Mouse (Mus musculus): ENCODE data around the gene Cdh5. TPM values are rescaled to one million over a fixed set of nuclear protein-coding genes. Genes with fewer than 3 reads are reported as not detected.

Gene Cdh5
- polyA plus RNA-seq, 1 experiment from 2014 or later: 2.9 TPM

DNA sequence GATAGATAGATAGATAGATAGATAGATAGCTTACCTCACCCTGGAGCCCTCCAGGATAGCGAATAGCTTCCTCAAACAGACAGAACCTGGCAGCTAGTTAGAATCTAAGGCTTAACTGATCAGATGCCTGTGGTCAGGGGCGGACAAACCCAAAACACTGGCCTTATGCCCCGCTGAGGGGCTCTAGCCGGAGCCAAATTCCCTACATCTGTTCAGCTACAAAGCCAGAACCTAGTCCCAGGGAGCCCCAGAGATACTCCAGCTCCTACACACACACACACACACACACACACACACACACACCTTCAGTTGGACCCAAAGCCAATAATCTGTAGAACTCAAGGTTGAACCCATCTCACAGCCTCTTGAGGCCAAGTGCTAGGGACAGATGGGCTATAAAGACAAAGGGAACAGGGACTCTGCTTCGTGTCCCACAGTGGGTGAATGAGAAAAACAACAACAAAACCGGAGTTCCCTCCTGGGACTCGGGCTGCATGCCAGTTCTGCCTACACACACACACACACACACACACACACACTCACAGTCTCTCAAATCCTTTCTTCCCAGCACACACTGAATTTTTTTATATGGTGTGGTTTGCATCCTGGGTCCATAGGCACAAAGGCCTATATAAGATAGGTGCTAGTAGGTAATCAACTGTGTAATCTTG is 5.0 kb downstream of the Cdh5 start:
- Histone ChIP-seq H3K36me3 (ENCODE audit: inconsistent target) (no peaks in the 10 kb centered on the region), H3K79me2 (ENCODE audit: inconsistent target) (no peaks in the 10 kb centered on the region), H3K27ac (no peak overlapping the region), H3K4me3 (ENCODE audit: inconsistent target) (no peak overlapping the region)
- 92% methylated on average over 6 of the region's 7 CpGs for WGBS (ENCODE audit: missing documents)

DNA sequence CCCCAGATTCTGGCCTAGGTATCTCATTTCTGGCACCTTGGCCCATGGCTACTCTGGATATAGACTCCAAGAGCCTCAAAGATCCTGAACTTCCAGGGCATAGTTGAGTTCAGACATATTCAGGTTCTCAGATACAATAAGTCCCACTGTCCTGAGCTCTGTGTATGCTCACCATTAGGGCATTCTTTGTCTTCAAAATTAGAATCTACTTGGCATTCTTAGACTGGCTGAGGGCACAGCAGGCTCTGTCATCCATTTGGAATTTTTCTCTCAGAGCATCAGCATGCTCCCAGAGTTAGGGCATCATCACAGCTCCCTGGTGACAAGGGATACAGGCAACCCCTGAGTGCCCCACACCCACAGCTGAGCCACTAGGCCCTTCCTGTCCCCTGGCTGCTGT is 5.7 kb downstream of the Cdh5 start:
- Histone ChIP-seq H3K4me3 (ENCODE audit: inconsistent target) (no peak overlapping the region), H3K36me3 (ENCODE audit: inconsistent target) (no peaks in the 10 kb centered on the region), H3K79me2 (ENCODE audit: inconsistent target) (no peaks in the 10 kb centered on the region), H3K27ac (no peak overlapping the region)

DNA sequence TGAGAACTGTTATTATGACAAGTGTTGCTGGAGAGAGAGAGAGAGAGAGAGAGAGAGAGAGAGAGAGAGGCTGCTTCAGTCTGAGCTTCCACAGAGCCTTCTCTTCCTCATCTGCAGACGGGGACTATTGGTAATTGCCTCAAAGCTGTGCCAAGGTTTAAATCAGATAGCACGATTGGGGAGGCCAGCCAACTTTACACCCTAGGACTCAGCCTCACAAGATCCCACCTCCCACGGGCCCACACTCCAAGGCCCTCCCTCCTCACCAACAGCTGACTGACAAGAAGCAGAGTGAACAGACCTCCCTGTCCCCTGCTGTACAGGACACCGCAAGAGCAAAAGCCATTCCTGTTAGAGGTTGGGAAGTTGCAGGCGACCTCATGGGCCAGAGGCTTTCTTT is 6.6 kb downstream of the Cdh5 start:
- 60% methylated on average over 5 of the region's 5 CpGs for WGBS (ENCODE audit: missing documents)
- H3K4me3 ChIP-seq (ENCODE audit: inconsistent target): no peak overlapping the region
- no peaks in the 10 kb centered on the region for H3K79me2 ChIP-seq (ENCODE audit: inconsistent target)
- H3K27ac ChIP-seq: no peak overlapping the region
- no peaks in the 10 kb centered on the region for H3K36me3 ChIP-seq (ENCODE audit: inconsistent target)

GRCm38 (mm10) chr8:104110498-104111134 is 9.2 kb downstream of the Cdh5 start:
- H3K36me3 ChIP-seq (ENCODE audit: inconsistent target): no peaks in the 10 kb centered on the region
- peak overlapping the region; percentile 87 for H3K27ac ChIP-seq
- WGBS (ENCODE audit: missing documents): 41% methylated on average over 10 of the region's 10 CpGs
- no peaks in the 10 kb centered on the region for H3K79me2 ChIP-seq (ENCODE audit: inconsistent target)
- H3K4me3 ChIP-seq (ENCODE audit: inconsistent target): no peak overlapping the region

DNA sequence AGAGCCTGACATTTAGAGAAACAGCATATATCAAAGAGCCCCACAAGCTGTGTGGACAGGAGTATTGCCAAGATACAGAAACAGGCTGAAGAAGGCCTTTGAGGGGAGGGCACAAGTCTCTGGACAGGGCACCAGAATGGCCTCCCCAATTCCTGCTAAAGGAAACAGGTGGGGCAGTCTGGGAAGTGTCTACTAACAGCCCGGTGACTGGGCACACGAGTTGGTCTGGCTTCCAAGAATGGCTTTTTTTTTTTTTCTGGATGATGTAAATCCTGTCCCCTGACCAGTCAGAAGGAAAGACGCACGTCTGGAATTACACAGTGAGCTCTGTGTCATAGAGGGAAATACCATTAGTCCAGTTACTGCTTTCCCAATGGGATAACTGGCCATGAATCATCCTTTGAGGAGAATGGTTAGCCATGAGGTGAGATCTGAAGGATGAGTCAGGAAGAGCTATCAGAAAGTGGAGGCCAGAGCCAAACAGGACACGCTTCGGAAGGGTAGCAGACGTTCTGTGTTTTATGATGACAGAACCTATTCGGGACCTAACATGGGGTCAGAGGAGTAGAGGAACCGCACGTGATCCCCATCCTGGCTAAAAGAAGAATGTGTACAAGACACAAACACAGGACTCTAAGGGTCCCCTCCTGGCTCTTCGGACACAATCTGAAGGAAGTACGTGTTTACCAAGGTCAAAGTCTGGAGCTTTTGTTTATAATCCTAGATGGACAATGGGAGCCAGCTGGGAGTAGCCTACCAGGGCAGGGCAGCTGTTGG is 20.4 kb downstream of the Cdh5 start:
- Histone ChIP-seq H3K79me2 (ENCODE audit: inconsistent target) (no peaks in the 10 kb centered on the region), H3K27ac (no peak overlapping the region), H3K36me3 (ENCODE audit: inconsistent target) (no peaks in the 10 kb centered on the region), H3K4me3 (ENCODE audit: inconsistent target) (no peak overlapping the region)
- WGBS (ENCODE audit: missing documents): 90% methylated on average over 12 of the region's 12 CpGs

DNA sequence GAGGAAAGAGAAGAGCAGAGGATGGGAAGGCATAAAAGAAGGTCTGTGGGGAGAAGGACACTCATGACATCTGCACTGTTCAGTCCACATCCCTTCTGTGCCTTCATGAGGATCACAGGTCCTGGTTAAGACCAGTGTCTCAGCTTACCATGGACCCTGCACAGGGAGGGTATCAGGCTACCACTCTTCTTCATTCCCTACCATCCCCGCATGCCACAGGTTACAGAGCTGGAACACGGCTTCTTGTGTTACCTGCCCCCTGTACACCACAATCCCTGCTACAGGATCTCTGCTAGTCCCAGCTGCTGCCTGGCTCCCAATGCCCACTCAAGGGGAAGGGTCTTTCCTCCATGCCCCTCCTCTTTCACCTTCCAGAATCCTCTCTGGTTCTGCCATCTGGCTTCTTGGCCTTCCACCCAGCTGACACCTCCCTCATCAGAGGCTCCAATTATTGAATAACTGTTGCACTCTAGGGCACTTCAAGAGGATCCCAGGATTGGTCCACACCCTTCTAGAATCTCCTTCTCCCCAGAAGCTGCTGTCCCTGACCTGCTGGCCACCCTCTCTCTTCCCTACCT is 21.7 kb downstream of the Cdh5 start:
- no peaks in the 10 kb centered on the region for H3K79me2 ChIP-seq (ENCODE audit: inconsistent target)
- 96% methylated on average over 2 of the region's 2 CpGs for WGBS (ENCODE audit: missing documents)
- H3K36me3 ChIP-seq (ENCODE audit: inconsistent target): no peaks in the 10 kb centered on the region
- no peak overlapping the region for H3K27ac ChIP-seq
- no peak overlapping the region for H3K4me3 ChIP-seq (ENCODE audit: inconsistent target)

- no peaks in the 10 kb centered on the region for H3K79me2 ChIP-seq (ENCODE audit: inconsistent target)
- no peaks in the 10 kb centered on the region for H3K36me3 ChIP-seq (ENCODE audit: inconsistent target)
- no peak overlapping the region for H3K27ac ChIP-seq
- 71% methylated on average over 5 of the region's 5 CpGs for WGBS (ENCODE audit: missing documents)
- H3K4me3 ChIP-seq (ENCODE audit: inconsistent target): no peak overlapping the region
Observed at GRCm38 (mm10) chr8:104124534-104124933, 23.1 kb downstream of the Cdh5 start.

- WGBS (ENCODE audit: missing documents): 80% methylated on average over 4 of the region's 4 CpGs
Observed at GRCm38 (mm10) chr8:104127160-104127883, 25.9 kb downstream of the Cdh5 start.

DNA sequence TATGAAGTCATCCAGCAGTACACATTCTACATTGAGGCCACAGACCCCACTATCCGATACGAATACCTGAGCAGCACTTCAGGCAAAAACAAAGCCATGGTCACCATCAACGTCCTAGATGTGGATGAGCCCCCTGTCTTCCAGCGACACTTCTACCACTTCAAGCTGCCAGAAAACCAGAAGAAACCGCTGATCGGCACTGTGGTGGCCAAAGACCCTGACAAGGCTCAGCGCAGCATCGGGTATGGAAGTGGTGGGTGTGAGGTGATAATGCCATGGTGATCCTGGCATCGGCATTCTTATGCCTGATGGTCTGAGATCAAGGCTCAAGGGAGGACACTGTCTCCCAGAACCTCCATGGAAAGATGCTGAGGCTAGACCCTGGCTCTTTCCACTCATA is 29.5 kb downstream of the Cdh5 start:
- Histone ChIP-seq H3K4me3 (ENCODE audit: inconsistent target) (no peak overlapping the region), H3K79me2 (ENCODE audit: inconsistent target) (no peaks in the 10 kb centered on the region), H3K27ac (no peak overlapping the region), H3K36me3 (ENCODE audit: inconsistent target) (no peaks in the 10 kb centered on the region)
- 98% methylated on average over 9 of the region's 9 CpGs for WGBS (ENCODE audit: missing documents)

More at GRCm38 (mm10) chr8:104127160-104127883, 25.9 kb downstream of the Cdh5 start:
- Histone ChIP-seq H3K79me2 (ENCODE audit: inconsistent target) (no peaks in the 10 kb centered on the region), H3K27ac (no peak overlapping the region), H3K36me3 (ENCODE audit: inconsistent target) (no peaks in the 10 kb centered on the region), H3K4me3 (ENCODE audit: inconsistent target) (no peak overlapping the region)

DNA sequence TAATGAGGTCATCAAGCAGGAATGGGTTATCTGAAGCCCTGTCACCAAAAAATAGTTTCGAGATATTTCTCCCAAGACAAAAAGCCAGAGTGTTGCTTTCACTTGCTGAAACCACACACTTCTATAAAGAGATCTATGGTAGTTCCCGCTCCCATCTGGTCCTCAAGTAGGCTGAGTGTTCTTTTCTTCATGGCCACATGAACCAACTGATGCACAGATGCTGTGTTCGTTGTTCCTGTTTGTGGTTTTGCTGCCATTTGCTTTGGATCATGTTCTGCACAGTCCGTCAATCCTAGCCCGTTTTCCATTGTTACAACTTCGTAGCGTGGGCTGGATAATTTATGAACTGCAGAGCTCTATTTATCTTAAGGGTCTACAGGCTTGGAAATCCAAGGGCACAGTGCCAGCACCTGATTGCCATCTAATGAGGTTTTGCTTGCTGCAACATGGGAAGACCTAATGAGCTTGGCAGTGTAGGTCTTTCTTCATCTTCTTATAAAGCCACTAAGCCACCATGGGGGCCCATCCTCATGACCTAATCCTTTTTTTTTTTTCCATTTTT is 30.1 kb downstream of the Cdh5 start:
- Histone ChIP-seq H3K36me3 (ENCODE audit: inconsistent target) (no peaks in the 10 kb centered on the region), H3K4me3 (ENCODE audit: inconsistent target) (no peak overlapping the region), H3K79me2 (ENCODE audit: inconsistent target) (no peaks in the 10 kb centered on the region), H3K27ac (no peak overlapping the region)
- 52% methylated on average over 7 of the region's 7 CpGs for WGBS (ENCODE audit: missing documents)

DNA sequence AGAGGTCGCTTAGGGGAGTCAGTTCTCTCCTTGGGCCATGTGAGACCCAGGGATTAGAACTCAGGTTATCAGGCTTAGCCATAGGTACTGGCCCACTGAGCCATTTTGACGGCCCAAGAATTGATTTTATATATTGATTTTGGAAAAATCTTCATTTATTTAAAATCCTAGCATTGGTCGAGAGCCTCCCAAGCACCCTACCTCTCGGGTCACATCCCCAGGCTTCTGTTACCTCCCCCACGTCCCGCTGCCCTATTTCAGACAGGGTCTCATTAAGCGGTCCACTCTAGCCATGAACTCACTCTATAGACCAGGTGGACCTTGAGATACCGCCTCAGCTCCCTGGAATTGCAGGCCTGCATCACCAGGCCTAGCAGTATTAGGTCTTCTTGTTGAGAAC is 33.1 kb downstream of the Cdh5 start:
- WGBS (ENCODE audit: missing documents): 91% methylated on average over 8 of the region's 8 CpGs
- no peaks in the 10 kb centered on the region for H3K79me2 ChIP-seq (ENCODE audit: inconsistent target)
- no peak overlapping the region for H3K4me3 ChIP-seq (ENCODE audit: inconsistent target)
- H3K27ac ChIP-seq: no peak overlapping the region
- no peaks in the 10 kb centered on the region for H3K36me3 ChIP-seq (ENCODE audit: inconsistent target)

GRCm38 (mm10) chr8:104136277-104136676 is 34.9 kb downstream of the Cdh5 start:
- WGBS (ENCODE audit: missing documents): 75% methylated on average over 3 of the region's 3 CpGs
- Histone ChIP-seq H3K27ac (no peak overlapping the region), H3K79me2 (ENCODE audit: inconsistent target) (no peaks in the 10 kb centered on the region), H3K4me3 (ENCODE audit: inconsistent target) (no peak overlapping the region), H3K36me3 (ENCODE audit: inconsistent target) (no peaks in the 10 kb centered on the region)

- Histone ChIP-seq H3K4me3 (ENCODE audit: inconsistent target) (no peak overlapping the region), H3K27ac (no peak overlapping the region), H3K36me3 (ENCODE audit: inconsistent target) (no peaks in the 10 kb centered on the region), H3K79me2 (ENCODE audit: inconsistent target) (no peaks in the 10 kb centered on the region)
- 86% methylated on average over 5 of the region's 5 CpGs for WGBS (ENCODE audit: missing documents)
Observed at GRCm38 (mm10) chr8:104137636-104138035, 36.2 kb downstream of the Cdh5 start.

GRCm38 (mm10) chr8:104140611-104141010 is 39.2 kb downstream of the Cdh5 start:
- Histone ChIP-seq H3K79me2 (ENCODE audit: inconsistent target) (no peaks in the 10 kb centered on the region), H3K36me3 (ENCODE audit: inconsistent target) (no peaks in the 10 kb centered on the region), H3K27ac (no peak overlapping the region), H3K4me3 (ENCODE audit: inconsistent target) (no peak overlapping the region)
- 91% methylated on average over 13 of the region's 13 CpGs for WGBS (ENCODE audit: missing documents)

Measured in macrophage (primary cell).